9 mouse cellular contexts compared by ENCODE assay signal in genomic region chr9:62435613-62436318, GRCm38 (mm10).
DNase-seq lines count a peak whose midpoint lies in the region; ATAC-seq and TF ChIP-seq lines count a peak whose summit lies in the region.
"Had no signal": no experiment of that assay in that cellular context is flagged by ENCODE, and none has a peak within 500 bp of the region (broad histone marks: within the 10 kb centered on the region; RNA-seq: fewer than 3 reads in every experiment).

No protein-coding gene starts in this region.

- peak overlapping the region; percentile 16; the same call in 1 of the 2 replicates for H3K4me3 ChIP-seq in embryonic facial prominence, embryonic 15.5 days (replicated peaks)
- H3K4me3 ChIP-seq in heart, embryonic 11.5 days (ENCODE audit: low read depth, low read length): no peak overlapping the region
- H3K4me3 ChIP-seq in lung, adult 2 months (replicated peaks; ENCODE audit: extremely low read depth, low read depth, low read length): peak overlapping the region; percentile 25
- H3K4me3 ChIP-seq: myocyte had no signal

- H3K9me3 ChIP-seq in embryonic facial prominence, embryonic 15.5 days (replicated peaks): no peaks in the 10 kb centered on the region
- no peaks in the 10 kb centered on the region for H3K9me3 ChIP-seq in heart, embryonic 11.5 days (replicated peaks; ENCODE audit: control insufficient read depth, low read length)

- H3K27ac ChIP-seq in embryonic facial prominence, embryonic 15.5 days (replicated peaks): peak overlapping the region; percentile 82
- peak overlapping the region; percentile 89 for H3K27ac ChIP-seq in heart, embryonic 11.5 days (ENCODE audit: low read depth, low read length)

- WGBS in embryonic facial prominence, embryonic 15.5 days: 4% methylated on average over 12 of the region's 12 CpGs
- 4% methylated on average over 12 of the region's 12 CpGs for WGBS in heart, embryonic 11.5 days (ENCODE audit: insufficient replicate concordance)
- WGBS in lung, adult 2 months: 4% methylated on average over 12 of the region's 12 CpGs

- no peaks in the 10 kb centered on the region for H3K36me3 ChIP-seq in embryonic facial prominence, embryonic 15.5 days
- no peaks in the 10 kb centered on the region for H3K36me3 ChIP-seq in heart, embryonic 11.5 days (ENCODE audit: control insufficient read depth, insufficient read depth, low read length)

- peak overlapping the region; percentile 25; the same call in 1 of the 2 replicates for H3K4me2 ChIP-seq in embryonic facial prominence, embryonic 15.5 days (replicated peaks)
- peak overlapping the region; percentile 7; the same call in 1 of the 2 replicates for H3K4me2 ChIP-seq in heart, embryonic 11.5 days

- TF ChIP-seq POLR2A in lung, adult 2 months (IDR thresholded peaks at IDR 0.05; ENCODE audit: borderline replicate concordance, extremely low read depth, low read depth, low read length): peak; percentile 38; the same call in 1 of the 2 replicates

- ATAC-seq in embryonic facial prominence, embryonic 15.5 days (ENCODE audit: insufficient number of reproducible peaks, low FRiP score, low TSS enrichment, low read depth): peak; percentile 90
- ATAC-seq in heart, embryonic 11.5 days (replicated peaks; ENCODE audit: insufficient number of reproducible peaks, low FRiP score, low TSS enrichment): peak; percentile 83

- no peak overlapping the region for H3K9ac ChIP-seq in embryonic facial prominence, embryonic 15.5 days
- no peak overlapping the region for H3K9ac ChIP-seq in heart, embryonic 11.5 days (ENCODE audit: low read depth, low read length)

- H3K4me1 ChIP-seq in embryonic facial prominence, embryonic 15.5 days: peaks cover 23% of the 10 kb centered on the region
- H3K4me1 ChIP-seq in heart, embryonic 11.5 days (ENCODE audit: control insufficient read depth, insufficient read depth, low read length): peaks cover 40% of the 10 kb centered on the region
- peaks cover 20% of the 10 kb centered on the region for H3K4me1 ChIP-seq in lung, adult 2 months (ENCODE audit: control insufficient read depth, insufficient read depth, low read length)

- DNase-seq in spleen, postnatal 36 days (ENCODE audit: low spot score in 2 of 2): peak; percentile 23 to 34
- no peak for DNase-seq in spleen, postnatal 4 days (ENCODE audit: low spot score in 2 of 2)
- peak; percentile 91 for DNase-seq in kidney, adult 9 months
- DNase-seq in lung, adult 2 months: peak; percentile 72
- peak; percentile 56 for DNase-seq in ovary, postnatal 36 days (ENCODE audit: low spot score)
- no peak for DNase-seq in thymus, postnatal 10 days (ENCODE audit: low spot score in 2 of 2)

- H3K27me3 ChIP-seq in embryonic facial prominence, embryonic 15.5 days: no peaks in the 10 kb centered on the region
- no peaks in the 10 kb centered on the region for H3K27me3 ChIP-seq in heart, embryonic 11.5 days (ENCODE audit: control insufficient read depth, insufficient read depth, low read length)

- TF ChIP-seq CTCF in lung, adult 2 months (IDR thresholded peaks at IDR 0.05; ENCODE audit: insufficient read depth, low read length): no peak

Comparison
In these comparisons a context has a peak if more than half of its experiments do, and no peak if none do; other contexts are left out.
1. DNase-seq: peak in spleen, postnatal 36 days (2 of 2), kidney, adult 9 months (single experiment), lung, adult 2 months (single experiment) and ovary, postnatal 36 days (single experiment); none in spleen, postnatal 4 days (0 of 2) and thymus, postnatal 10 days (0 of 2).